Mouse (Mus musculus) liver, postnatal 0 days (tissue): ENCODE results near the gene Krtap5-1. TPM values are rescaled to one million over a fixed set of nuclear protein-coding genes. Genes with fewer than 3 reads are reported as not detected.
"Not testable (repeated sequence)": the region's sequence is repeated elsewhere in the genome, so short reads cannot be mapped to it uniquely, and the experiment has no call there.

Experiments used
- ATAC-seq: fragments of 200-750 bp; cut with Nextera tagmentation; 2 replicates; pipeline ENCODE4 v1.8.0; 2017; ENCODE audit warnings: mild to moderate bottlenecking, moderate library complexity
- DNase-seq: peaks from one replicate; pipeline ENCODE4 v3.0.0-alpha.2; 2016
- H3K27ac ChIP-seq: fragments of 300-500 bp; sonication (generic); 2 replicates; pipeline ENCODE4 v1.5.1; 2014; ENCODE audit warnings: antibody characterized with exemption, moderate library complexity, mild to moderate bottlenecking, low read depth
- H3K27me3 ChIP-seq: fragments of 300-500 bp; sonication (generic); 2 replicates; pipeline ENCODE4 v1.6.1; 2014; ENCODE audit warnings: low read length, control low read depth, mixed read lengths; ENCODE audit not compliant: insufficient read depth
- H3K36me3 ChIP-seq: fragments of 300-500 bp; sonication (generic); replicated peaks from 2 replicates; pipeline ENCODE4 v1.6.1; 2014; ENCODE audit warnings: mild to moderate bottlenecking, control low read depth, low read length, moderate library complexity, mixed read lengths; ENCODE audit not compliant: insufficient read depth
- H3K4me1 ChIP-seq: fragments of 300-500 bp; sonication (generic); 2 replicates; pipeline ENCODE4 v1.6.1; 2014; ENCODE audit warnings: antibody characterized with exemption, mild to moderate bottlenecking, control low read depth; ENCODE audit not compliant: insufficient read depth
- H3K4me2 ChIP-seq: fragments of 300-500 bp; sonication (generic); 2 replicates; pipeline ENCODE4 v1.6.1; 2014; ENCODE audit warnings: low read depth, mild to moderate bottlenecking, low read length, moderate library complexity, mixed read lengths
- H3K4me3 ChIP-seq: fragments of 300-500 bp; sonication (generic); 2 replicates; pipeline ENCODE4 v1.5.1; 2014; ENCODE audit warnings: low read depth, low read length
- H3K9ac ChIP-seq: fragments of 300-500 bp; sonication (generic); replicated peaks from 2 replicates; pipeline ENCODE4 v1.6.1; 2014; ENCODE audit warnings: mild to moderate bottlenecking, moderate library complexity
- H3K9me3 ChIP-seq: fragments of 300-500 bp; sonication (generic); 2 replicates; pipeline ENCODE4 v1.6.1; 2016; ENCODE audit warnings: mild to moderate bottlenecking, control low read depth, low read length, mixed read lengths
- CTCF ChIP-seq: sonication (generic); IDR thresholded peaks from 2 replicates; pipeline ENCODE4 v1.5.1; 2016; ENCODE audit warnings: antibody characterized with exemption, low read depth
- EP300 ChIP-seq: IDR thresholded peaks from 2 replicates; pipeline ENCODE4 v1.6.1; 2016; ENCODE audit warnings: antibody characterized with exemption, low read depth, mild to moderate bottlenecking
- WGBS: fragments of 180-500 bp; shearing (Covaris S2); extraction: QIAGEN DNeasy Blood & Tissue Kit; methylation state at CpG from one replicate; pipeline ENCODE4 v1.1.7; 2014; ENCODE audit not compliant: insufficient replicate concordance; 5-methylcytosine and 5-hydroxymethylcytosine counted together
- polyA plus RNA-seq: library from polyadenylated mRNA; unstranded; fragments of >200 nt; fragmentation: Nextera tagmentation; extraction: Ambion mirVana; gene quantifications from 2 replicates; pipeline ENCODE4 v1.2.1, GENCODE M21; 2015

Gene Krtap5-1
- polyA plus RNA-seq, 1 experiment from 2014 or later, result not detected

- DNase-seq (no peak), ATAC-seq (no peak)
- no peak overlapping the region for H3K4me3 ChIP-seq
- no peaks in the 10 kb centered on the region for H3K27me3 ChIP-seq
- no peak for TF ChIP-seq CTCF
- H3K4me1 ChIP-seq, result peaks cover 7% of the 10 kb centered on the region
- H3K27ac ChIP-seq, result no peak overlapping the region
- no peaks in the 10 kb centered on the region for H3K9me3 ChIP-seq
- 39% methylated on average over 4 of the region's 4 CpGs for WGBS
- H3K36me3 ChIP-seq, result no peaks in the 10 kb centered on the region
- no peak overlapping the region for H3K4me2 ChIP-seq
- H3K9ac ChIP-seq, result no peak overlapping the region
Observed at GRCm38 (mm10) chr7:142331281-142331680, 34.4 kb upstream of the Krtap5-1 start.

- 64% methylated on average over 9 of the region's 9 CpGs for WGBS
- Histone ChIP-seq H3K27ac (no peak overlapping the region), H3K36me3 (no peaks in the 10 kb centered on the region), H3K9me3 (no peaks in the 10 kb centered on the region), H3K4me1 (peaks cover 7% of the 10 kb centered on the region), H3K9ac (no peak overlapping the region), H3K4me3 (no peak overlapping the region), H3K27me3 (no peaks in the 10 kb centered on the region), H3K4me2 (no peak overlapping the region)
- ATAC-seq (peak; percentile 52), DNase-seq (no peak)
- TF ChIP-seq EP300 (peak; percentile 37; the same call in 1 of the 2 replicates), CTCF (no peak)
Observed at GRCm38 (mm10) chr7:142330271-142330724, 33.4 kb upstream of the Krtap5-1 start.

- ATAC-seq (no peak), DNase-seq (no peak)
- Histone ChIP-seq H3K9me3 (no peaks in the 10 kb centered on the region), H3K9ac (no peak overlapping the region), H3K4me2 (no peak overlapping the region), H3K4me1 (peaks cover 7% of the 10 kb centered on the region), H3K27me3 (no peaks in the 10 kb centered on the region), H3K4me3 (no peak overlapping the region), H3K27ac (no peak overlapping the region), H3K36me3 (no peaks in the 10 kb centered on the region)
- TF ChIP-seq EP300 (no peak), CTCF (no peak)
- 64% methylated on average over 3 of the region's 3 CpGs for WGBS
Observed at GRCm38 (mm10) chr7:142328507-142328906, 31.6 kb upstream of the Krtap5-1 start.

- WGBS, result 46% methylated on average over 9 of the region's 9 CpGs
Observed at GRCm38 (mm10) chr7:142326714-142327445, 30.0 kb upstream of the Krtap5-1 start.

GRCm38 (mm10) chr7:142323396-142324117 lies 26.6 kb upstream of the Krtap5-1 start:
- no peak overlapping the region for H3K9ac ChIP-seq
- WGBS, result 74% methylated on average over 12 of the region's 12 CpGs
- ATAC-seq (no peak), DNase-seq (no peak)
- H3K27me3 ChIP-seq, result no peaks in the 10 kb centered on the region
- no peak overlapping the region for H3K4me2 ChIP-seq
- H3K27ac ChIP-seq, result no peak overlapping the region
- TF ChIP-seq EP300, result no peak
- TF ChIP-seq CTCF, result no peak
- H3K9me3 ChIP-seq, result no peaks in the 10 kb centered on the region
- no peak overlapping the region for H3K4me3 ChIP-seq
- H3K4me1 ChIP-seq, result no peaks in the 10 kb centered on the region
- H3K36me3 ChIP-seq, result no peaks in the 10 kb centered on the region

More at GRCm38 (mm10) chr7:142326714-142327445, 30.0 kb upstream of the Krtap5-1 start:
- H3K4me1 ChIP-seq, result peaks cover 7% of the 10 kb centered on the region
- no peak overlapping the region for H3K4me2 ChIP-seq
- H3K36me3 ChIP-seq, result no peaks in the 10 kb centered on the region
- ATAC-seq (no peak), DNase-seq (no peak)
- H3K27ac ChIP-seq, result no peak overlapping the region
- H3K4me3 ChIP-seq, result no peak overlapping the region
- TF ChIP-seq CTCF (no peak), EP300 (no peak)
- no peaks in the 10 kb centered on the region for H3K9me3 ChIP-seq
- H3K9ac ChIP-seq, result no peak overlapping the region
- H3K27me3 ChIP-seq, result no peaks in the 10 kb centered on the region

- no peak for DNase-seq
- Histone ChIP-seq H3K4me2 (no peak overlapping the region), H3K9me3 (no peaks in the 10 kb centered on the region), H3K4me1 (no peaks in the 10 kb centered on the region), H3K4me3 (no peak overlapping the region), H3K27ac (no peak overlapping the region), H3K36me3 (no peaks in the 10 kb centered on the region), H3K9ac (no peak overlapping the region), H3K27me3 (no peaks in the 10 kb centered on the region)
- 82% methylated on average over 6 of the region's 6 CpGs for WGBS
- ATAC-seq, result no peak
- no peak for TF ChIP-seq EP300
- no peak for TF ChIP-seq CTCF
Observed at GRCm38 (mm10) chr7:142322641-142323040, 25.7 kb upstream of the Krtap5-1 start.

- 89% methylated on average over 3 of the region's 10 CpGs for WGBS
- ATAC-seq, result not testable (repeated sequence)
Observed at GRCm38 (mm10) chr7:142321637-142322306, 24.9 kb upstream of the Krtap5-1 start.

More at GRCm38 (mm10) chr7:142321637-142322306, 24.9 kb upstream of the Krtap5-1 start:
- DNase-seq, H3K4me1 ChIP-seq, H3K27me3 ChIP-seq, H3K9ac ChIP-seq, H3K4me3 ChIP-seq, H3K4me2 ChIP-seq, H3K27ac ChIP-seq, H3K9me3 ChIP-seq, H3K36me3 ChIP-seq: not testable (repeated sequence)
